Mouse (Mus musculus) stomach, embryonic 15.5 days (tissue): Measurements from ENCODE around the gene Chat. TPM values are rescaled to one million over a fixed set of nuclear protein-coding genes. Genes with fewer than 3 reads are reported as not detected.
"Not testable (repeated sequence)": the region's sequence is repeated elsewhere in the genome, so short reads cannot be mapped to it uniquely, and the experiment has no call there.

Source experiments
- ATAC-seq: fragments of 200-750 bp; cut with Nextera tagmentation; 2 replicates; pipeline ENCODE4 v1.8.0; 2017; ENCODE audit warnings: low read depth, moderate number of reproducible peaks, moderate TSS enrichment; ENCODE audit not compliant: insufficient read depth, low FRiP score
- H3K27ac ChIP-seq: fragments of 300-500 bp; sonication (generic); 2 replicates; pipeline ENCODE4 v1.5.1; 2015; ENCODE audit warnings: mild to moderate bottlenecking, inconsistent platforms
- H3K27me3 ChIP-seq: fragments of 300-500 bp; sonication (generic); replicated peaks from 2 replicates; pipeline ENCODE4 v1.6.1; 2015; ENCODE audit warnings: inconsistent platforms
- H3K36me3 ChIP-seq: fragments of 300-500 bp; sonication (generic); 2 replicates; pipeline ENCODE4 v1.6.1; 2015; ENCODE audit warnings: inconsistent platforms
- H3K4me1 ChIP-seq: fragments of 300-500 bp; sonication (generic); 2 replicates; pipeline ENCODE4 v1.6.1; 2015; ENCODE audit warnings: inconsistent platforms
- H3K4me2 ChIP-seq: fragments of 300-500 bp; sonication (generic); 2 replicates; pipeline ENCODE4 v1.6.1; 2015; ENCODE audit warnings: mild to moderate bottlenecking, inconsistent platforms
- H3K4me3 ChIP-seq: fragments of 300-500 bp; sonication (generic); replicated peaks from 2 replicates; pipeline ENCODE4 v1.5.1; 2015; ENCODE audit warnings: inconsistent platforms
- H3K9ac ChIP-seq: fragments of 300-500 bp; sonication (generic); 2 replicates; pipeline ENCODE4 v1.6.1; 2015; ENCODE audit warnings: inconsistent platforms
- H3K9me3 ChIP-seq: fragments of 300-500 bp; sonication (generic); 2 replicates; pipeline ENCODE4 v1.6.1; 2016; ENCODE audit warnings: inconsistent platforms
- WGBS: fragments of 180-500 bp; shearing (Covaris S2); methylation state at CpG from one replicate; pipeline ENCODE4 v1.1.7; 2015; 5-methylcytosine and 5-hydroxymethylcytosine counted together
- polyA plus RNA-seq: library from polyadenylated mRNA; unstranded; fragments of >200 nt; fragmentation: Nextera tagmentation; extraction: Ambion mirVana; gene quantifications from 2 replicates; pipeline ENCODE4 v1.2.1, GENCODE M21; 2015

The Chat gene
- polyA plus RNA-seq, 1 experiment from 2014 or later: 0.91 TPM

DNA sequence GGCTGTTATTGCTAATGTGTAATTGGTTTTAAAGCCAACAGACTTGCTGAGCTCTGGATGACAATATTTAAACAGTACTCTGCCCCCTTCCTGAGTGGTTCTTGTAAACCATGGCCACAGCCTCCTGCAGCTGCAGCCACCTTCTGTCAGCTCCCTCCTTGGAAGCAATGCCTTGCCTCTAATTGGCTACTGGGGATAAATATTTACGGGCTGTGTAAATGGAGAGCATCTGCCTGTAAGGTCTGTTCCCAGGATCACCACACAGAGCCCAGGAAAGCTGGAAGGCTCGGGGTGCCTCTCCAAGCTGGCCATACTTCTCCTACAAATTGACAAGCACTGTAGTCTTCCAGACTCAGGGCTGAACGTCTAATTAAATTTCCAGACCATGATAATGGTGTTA lies 26.0 kb downstream of the Chat start:
- Histone ChIP-seq H3K4me3 (no peak overlapping the region), H3K4me1 (0 out of 2 replicates have a peak, but pooled peaks cover 8% of the 10 kb centered on the region), H3K27ac (peak overlapping the region; percentile 23), H3K27me3 (no peaks in the 10 kb centered on the region), H3K36me3 (no peaks in the 10 kb centered on the region), H3K4me2 (no peak overlapping the region), H3K9me3 (no peaks in the 10 kb centered on the region), H3K9ac (no peak overlapping the region)
- ATAC-seq: peak; percentile 76; the same call in 1 of the 2 replicates
- WGBS: 11% methylated on average over 3 of the region's 3 CpGs

GRCm38 (mm10) chr14:32439316-32439715 lies 26.5 kb downstream of the Chat start:
- no peaks in the 10 kb centered on the region for H3K9me3 ChIP-seq
- no peaks in the 10 kb centered on the region for H3K36me3 ChIP-seq
- WGBS: 45% methylated on average over 5 of the region's 5 CpGs
- no peak overlapping the region for H3K4me3 ChIP-seq
- H3K4me2 ChIP-seq: no peak overlapping the region
- H3K27ac ChIP-seq: peak overlapping the region; percentile 38
- H3K4me1 ChIP-seq: 0 out of 2 replicates have a peak, but pooled peaks cover 8% of the 10 kb centered on the region
- H3K27me3 ChIP-seq: no peaks in the 10 kb centered on the region
- ATAC-seq: peak; percentile 27; the same call in 1 of the 2 replicates
- H3K9ac ChIP-seq: no peak overlapping the region

DNA sequence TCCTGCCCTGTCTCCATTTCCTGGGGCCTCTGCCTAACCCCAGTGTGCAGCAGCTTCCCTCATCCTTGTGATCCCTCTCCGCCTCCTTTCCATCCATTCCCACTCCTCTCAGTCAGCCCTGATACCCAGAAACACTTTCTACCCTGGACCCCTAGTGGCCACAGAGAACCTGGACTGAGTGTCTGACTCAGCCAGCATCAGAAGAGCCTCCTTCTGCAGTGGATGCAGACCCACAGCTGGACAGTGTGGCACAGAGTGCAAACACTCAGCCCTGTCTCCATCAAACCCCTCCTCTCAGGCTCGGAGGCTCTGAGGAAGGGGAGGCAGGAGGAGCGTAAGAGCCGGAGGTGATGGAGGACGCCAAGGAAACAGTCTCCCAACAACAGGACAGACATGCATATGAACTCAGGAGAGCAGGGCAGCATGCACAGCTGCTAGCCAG lies 28.4 kb downstream of the Chat start:
- no peaks in the 10 kb centered on the region for H3K9me3 ChIP-seq
- no peak for ATAC-seq
- H3K27ac ChIP-seq: no peak overlapping the region
- no peak overlapping the region for H3K4me3 ChIP-seq
- H3K9ac ChIP-seq: no peak overlapping the region
- H3K4me1 ChIP-seq: 0 out of 2 replicates have a peak, but pooled peaks cover 8% of the 10 kb centered on the region
- no peak overlapping the region for H3K4me2 ChIP-seq
- H3K36me3 ChIP-seq: no peaks in the 10 kb centered on the region
- no peaks in the 10 kb centered on the region for H3K27me3 ChIP-seq
- 36% methylated on average over 5 of the region's 5 CpGs for WGBS

DNA sequence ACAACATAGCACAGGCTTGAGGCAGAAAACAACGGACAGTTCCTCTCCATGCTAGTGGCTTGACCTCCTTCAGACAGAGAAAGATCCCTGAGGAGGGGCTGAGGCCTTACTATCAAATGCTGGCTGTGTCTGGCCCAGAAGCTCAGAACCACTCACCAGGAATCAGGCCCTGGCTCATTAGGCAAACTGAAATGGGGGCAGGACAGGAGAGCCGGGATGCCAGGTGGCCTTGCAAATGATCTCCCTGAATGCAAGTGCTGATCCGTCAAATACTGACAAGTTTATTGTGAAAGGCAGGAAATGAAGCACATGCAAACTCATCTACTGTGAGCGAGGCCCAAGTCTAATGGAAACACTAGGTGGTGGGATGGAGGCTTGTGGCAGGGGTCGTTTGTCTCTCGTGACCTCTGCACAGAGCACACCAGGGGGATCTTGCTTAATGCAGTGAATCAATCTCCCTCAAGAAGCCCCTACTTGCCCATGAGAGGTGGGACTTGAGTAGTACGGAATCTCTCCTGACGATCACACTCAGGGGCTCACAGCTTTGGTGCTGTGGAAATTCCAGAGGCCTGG lies 36.7 kb downstream of the Chat start:
- Histone ChIP-seq H3K4me3 (no peak overlapping the region), H3K27ac (no peak overlapping the region), H3K4me1 (no peaks in the 10 kb centered on the region), H3K9me3 (no peaks in the 10 kb centered on the region), H3K4me2 (no peak overlapping the region), H3K9ac (no peak overlapping the region), H3K36me3 (no peaks in the 10 kb centered on the region), H3K27me3 (no peaks in the 10 kb centered on the region)
- WGBS: 36% methylated on average over 8 of the region's 8 CpGs
- no peak for ATAC-seq

- Histone ChIP-seq H3K4me1 (no peaks in the 10 kb centered on the region), H3K27ac (no peak overlapping the region), H3K9me3 (no peaks in the 10 kb centered on the region), H3K9ac (no peak overlapping the region), H3K4me3 (no peak overlapping the region), H3K4me2 (no peak overlapping the region), H3K27me3 (no peaks in the 10 kb centered on the region), H3K36me3 (no peaks in the 10 kb centered on the region)
- WGBS: 86% methylated on average over 7 of the region's 7 CpGs
- ATAC-seq: no peak
Measured at GRCm38 (mm10) chr14:32423946-32424345, 41.8 kb downstream of the Chat start.

- 66% methylated on average over 11 of the region's 11 CpGs for WGBS
- H3K9ac ChIP-seq: no peak overlapping the region
- no peak overlapping the region for H3K27ac ChIP-seq
- no peaks in the 10 kb centered on the region for H3K4me1 ChIP-seq
- no peaks in the 10 kb centered on the region for H3K36me3 ChIP-seq
- H3K4me2 ChIP-seq: no peak overlapping the region
- H3K9me3 ChIP-seq: no peaks in the 10 kb centered on the region
- no peak overlapping the region for H3K4me3 ChIP-seq
- ATAC-seq: no peak
- H3K27me3 ChIP-seq: no peaks in the 10 kb centered on the region
Measured at GRCm38 (mm10) chr14:32418747-32419146, 47.0 kb downstream of the Chat start.

DNA sequence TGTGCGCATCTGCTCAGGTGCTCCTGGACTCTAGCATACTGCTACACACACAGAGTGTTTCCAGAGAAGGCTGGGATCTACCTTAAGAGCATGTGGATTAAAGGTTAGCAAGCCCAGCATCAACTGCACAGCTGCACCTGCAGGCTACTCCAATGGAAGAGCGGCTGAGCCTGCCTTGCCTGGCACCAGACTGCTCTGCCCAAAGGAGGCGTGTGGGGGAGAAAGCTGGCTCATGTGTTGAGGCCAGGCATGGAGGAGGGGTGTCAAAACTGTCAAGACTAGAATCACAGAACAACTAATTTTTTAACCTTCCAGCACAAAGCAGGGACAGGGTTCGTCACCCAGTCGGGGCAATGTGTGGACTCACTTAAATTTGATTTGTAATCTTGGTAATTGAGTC lies 53.7 kb downstream of the Chat start:
- H3K36me3 ChIP-seq: no peaks in the 10 kb centered on the region
- H3K9me3 ChIP-seq: no peaks in the 10 kb centered on the region
- 75% methylated on average over 5 of the region's 5 CpGs for WGBS
- no peak for ATAC-seq
- H3K4me3 ChIP-seq: no peak overlapping the region
- H3K27ac ChIP-seq: no peak overlapping the region
- H3K4me2 ChIP-seq: no peak overlapping the region
- H3K27me3 ChIP-seq: no peaks in the 10 kb centered on the region
- no peak overlapping the region for H3K9ac ChIP-seq
- H3K4me1 ChIP-seq: no peaks in the 10 kb centered on the region

DNA sequence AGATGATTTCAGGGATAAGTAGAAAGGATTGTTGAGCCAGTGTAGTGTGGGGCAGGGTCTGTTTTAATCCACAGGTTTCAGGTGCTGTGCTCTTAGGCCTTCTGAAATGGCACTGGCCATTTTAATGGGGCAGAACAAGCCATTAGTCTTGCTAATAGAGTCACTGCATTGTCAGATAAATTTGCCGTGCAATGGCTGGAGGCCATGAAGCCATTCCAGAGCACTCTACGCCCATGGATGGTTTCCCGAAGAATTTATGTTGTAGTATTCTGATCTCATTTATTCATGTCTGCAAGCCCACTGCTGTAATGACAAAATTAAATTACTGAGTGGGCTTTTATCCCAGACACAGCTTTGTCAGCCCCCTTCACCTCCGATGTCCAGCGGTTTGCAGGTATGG lies 55.7 kb downstream of the Chat start:
- Histone ChIP-seq H3K27ac (no peak overlapping the region), H3K4me3 (no peak overlapping the region), H3K4me2 (no peak overlapping the region), H3K9me3 (no peaks in the 10 kb centered on the region), H3K27me3 (no peaks in the 10 kb centered on the region), H3K36me3 (no peaks in the 10 kb centered on the region), H3K9ac (no peak overlapping the region), H3K4me1 (no peaks in the 10 kb centered on the region)
- 89% methylated on average over 5 of the region's 5 CpGs for WGBS
- ATAC-seq: no peak

GRCm38 (mm10) chr14:32405399-32405798 lies 60.4 kb downstream of the Chat start:
- not testable (repeated sequence) for ATAC-seq

GRCm38 (mm10) chr14:32388196-32388595 lies 77.6 kb downstream of the Chat start, which contains the start of gene 1700024G13Rik:
1700024G13Rik (minus strand) TSS chr14:32388391.
- Histone ChIP-seq H3K4me1 (no peaks in the 10 kb centered on the region), H3K36me3 (no peaks in the 10 kb centered on the region), H3K9ac (no peak within 1 kb of the TSS), H3K4me3 (no peak within 1 kb of the TSS), H3K27ac (no peak within 1 kb of the TSS), H3K4me2 (no peak within 1 kb of the TSS), H3K9me3 (no peaks in the 10 kb centered on the region), H3K27me3 (no peaks in the 10 kb centered on the region)
- peak; percentile 89 for ATAC-seq
- WGBS: 4% methylated on average over 13 of the region's 13 CpGs

More at GRCm38 (mm10) chr14:32405399-32405798, 60.4 kb downstream of the Chat start:
- H3K27me3 ChIP-seq, H3K4me3 ChIP-seq, H3K27ac ChIP-seq, H3K4me1 ChIP-seq, H3K36me3 ChIP-seq, H3K9ac ChIP-seq, H3K9me3 ChIP-seq, H3K4me2 ChIP-seq: not testable (repeated sequence)
- WGBS: 22% methylated on average over 1 of the region's 1 CpGs

DNA sequence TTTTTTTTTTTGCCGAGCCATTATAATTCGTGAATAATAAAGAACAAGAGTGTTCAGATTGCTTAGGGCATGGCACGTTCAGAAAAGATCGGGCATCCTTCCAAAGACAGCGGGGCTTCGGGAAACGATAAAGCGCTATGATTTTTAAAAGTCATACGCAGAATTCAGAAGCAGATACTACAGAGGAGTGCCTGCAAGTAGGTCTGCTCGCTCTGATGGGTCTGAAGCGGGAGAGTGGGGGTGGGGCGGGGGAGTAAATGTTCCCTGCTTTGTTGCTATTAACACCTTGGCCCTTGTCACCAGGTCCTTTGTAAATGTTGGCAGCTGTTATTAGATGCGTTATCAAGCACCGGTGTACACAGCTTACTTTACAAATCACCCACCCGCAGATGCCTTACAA lies 84.2 kb downstream of the Chat start:
- Histone ChIP-seq H3K9ac (no peak overlapping the region), H3K27ac (no peak overlapping the region), H3K36me3 (no peaks in the 10 kb centered on the region), H3K4me3 (no peak overlapping the region), H3K4me2 (no peak overlapping the region), H3K4me1 (no peaks in the 10 kb centered on the region), H3K9me3 (no peaks in the 10 kb centered on the region), H3K27me3 (peaks cover 9% of the 10 kb centered on the region; the same call in 1 of the 2 replicates)
- ATAC-seq: no peak
- 40% methylated on average over 15 of the region's 15 CpGs for WGBS

DNA sequence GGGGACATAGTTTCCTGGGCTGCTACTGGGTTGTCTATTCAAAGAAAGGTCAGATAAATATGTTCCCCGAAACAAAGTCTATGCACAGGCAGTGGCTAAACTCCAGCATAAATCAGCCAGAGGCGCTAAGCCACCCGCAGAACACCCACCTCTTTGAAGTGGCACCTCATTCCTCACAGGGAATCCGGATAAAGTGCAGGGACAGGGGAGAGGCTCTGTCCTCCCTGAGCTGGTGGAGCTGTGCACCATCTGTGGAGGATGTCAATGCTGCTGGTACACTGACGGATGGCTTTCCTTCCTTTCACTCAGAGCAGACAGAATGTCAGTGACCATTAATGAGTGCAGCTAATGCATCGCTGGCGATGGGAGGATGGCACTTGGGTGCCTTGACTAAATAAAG lies 84.7 kb downstream of the Chat start:
- no peaks in the 10 kb centered on the region for H3K9me3 ChIP-seq
- no peaks in the 10 kb centered on the region for H3K4me1 ChIP-seq
- no peak for ATAC-seq
- no peaks in the 10 kb centered on the region for H3K36me3 ChIP-seq
- H3K4me2 ChIP-seq: no peak overlapping the region
- WGBS: 26% methylated on average over 7 of the region's 7 CpGs
- no peak overlapping the region for H3K27ac ChIP-seq
- H3K27me3 ChIP-seq: peaks cover 9% of the 10 kb centered on the region; the same call in 1 of the 2 replicates
- no peak overlapping the region for H3K9ac ChIP-seq
- H3K4me3 ChIP-seq: no peak overlapping the region

GRCm38 (mm10) chr14:32380099-32380480 lies 85.7 kb downstream of the Chat start:
- Histone ChIP-seq H3K27ac (no peak overlapping the region), H3K27me3 (peaks cover 9% of the 10 kb centered on the region; the same call in 1 of the 2 replicates), H3K9ac (no peak overlapping the region), H3K4me3 (no peak overlapping the region), H3K4me1 (no peaks in the 10 kb centered on the region), H3K9me3 (no peaks in the 10 kb centered on the region), H3K4me2 (no peak overlapping the region), H3K36me3 (no peaks in the 10 kb centered on the region)
- no peak for ATAC-seq
- WGBS: 43% methylated on average over 3 of the region's 3 CpGs
